Mouse (Mus musculus) heart, embryonic 16.5 days (tissue): Measurements from ENCODE around the gene Ddx24. TPM values are rescaled to one million over a fixed set of nuclear protein-coding genes. Genes with fewer than 3 reads are reported as not detected.

Experiments used
- ATAC-seq: fragments of 200-750 bp; cut with Nextera tagmentation; replicated peaks from 2 replicates; pipeline ENCODE4 v1.8.0; 2017; ENCODE audit warnings: moderate number of reproducible peaks; ENCODE audit not compliant: insufficient read depth, low FRiP score; ENCODE audit errors: extremely low read depth
- H3K27ac ChIP-seq: fragments of 300-500 bp; sonication (generic); 2 replicates; pipeline ENCODE4 v1.5.1; 2014; ENCODE audit warnings: mild to moderate bottlenecking, low read length, control low read depth, moderate library complexity
- H3K27me3 ChIP-seq: fragments of 300-500 bp; sonication (generic); 2 replicates; pipeline ENCODE4 v1.6.1; 2014; ENCODE audit warnings: low read length, mixed read lengths; ENCODE audit not compliant: control insufficient read depth, insufficient read depth
- H3K36me3 ChIP-seq: fragments of 300-500 bp; sonication (generic); 2 replicates; pipeline ENCODE4 v1.6.1; 2014; ENCODE audit not compliant: control insufficient read depth, insufficient read depth
- H3K4me1 ChIP-seq: fragments of 300-500 bp; sonication (generic); 2 replicates; pipeline ENCODE4 v1.6.1; 2014; ENCODE audit warnings: low read length, mixed read lengths; ENCODE audit not compliant: control insufficient read depth, insufficient read depth
- H3K4me2 ChIP-seq: fragments of 300-500 bp; sonication (generic); 2 replicates; pipeline ENCODE4 v1.6.1; 2014; ENCODE audit warnings: low read depth, mild to moderate bottlenecking, control low read depth, low read length
- H3K4me3 ChIP-seq: fragments of 300-500 bp; sonication (generic); 2 replicates; pipeline ENCODE4 v1.5.1; 2014; ENCODE audit warnings: mild to moderate bottlenecking, control low read depth, low read length
- H3K9ac ChIP-seq: fragments of 300-500 bp; sonication (generic); 2 replicates; pipeline ENCODE4 v1.6.1; 2014; ENCODE audit warnings: low read length, control low read depth
- H3K9me3 ChIP-seq: fragments of 300-500 bp; sonication (generic); replicated peaks from 2 replicates; pipeline ENCODE4 v1.6.1; 2016; ENCODE audit warnings: low read length; ENCODE audit not compliant: control insufficient read depth
- WGBS: fragments of 180-500 bp; shearing (Covaris S2); extraction: QIAGEN DNeasy Blood & Tissue Kit; methylation state at CpG from one replicate; pipeline ENCODE4 v1.1.7; 2014; 5-methylcytosine and 5-hydroxymethylcytosine counted together
- polyA plus RNA-seq: library from polyadenylated mRNA; unstranded; fragments of >200 nt; fragmentation: Nextera tagmentation; extraction: Ambion mirVana; gene quantifications from 2 replicates; pipeline ENCODE4 v1.2.1, GENCODE M21; 2015

Gene Ddx24
- polyA plus RNA-seq, 1 experiment from 2014 or later, result 66.9 TPM

- Histone ChIP-seq H3K9ac (no peak overlapping the region), H3K27me3 (no peaks in the 10 kb centered on the region), H3K4me3 (peak overlapping the region; percentile 47), H3K9me3 (no peaks in the 10 kb centered on the region), H3K36me3 (no peaks in the 10 kb centered on the region), H3K4me2 (peak overlapping the region; percentile 57), H3K27ac (no peak overlapping the region), H3K4me1 (no peaks in the 10 kb centered on the region)
- ATAC-seq, result no peak
Observed at GRCm38 (mm10) chr12:103434861-103435260, 9.2 kb upstream of the Ddx24 start.

DNA sequence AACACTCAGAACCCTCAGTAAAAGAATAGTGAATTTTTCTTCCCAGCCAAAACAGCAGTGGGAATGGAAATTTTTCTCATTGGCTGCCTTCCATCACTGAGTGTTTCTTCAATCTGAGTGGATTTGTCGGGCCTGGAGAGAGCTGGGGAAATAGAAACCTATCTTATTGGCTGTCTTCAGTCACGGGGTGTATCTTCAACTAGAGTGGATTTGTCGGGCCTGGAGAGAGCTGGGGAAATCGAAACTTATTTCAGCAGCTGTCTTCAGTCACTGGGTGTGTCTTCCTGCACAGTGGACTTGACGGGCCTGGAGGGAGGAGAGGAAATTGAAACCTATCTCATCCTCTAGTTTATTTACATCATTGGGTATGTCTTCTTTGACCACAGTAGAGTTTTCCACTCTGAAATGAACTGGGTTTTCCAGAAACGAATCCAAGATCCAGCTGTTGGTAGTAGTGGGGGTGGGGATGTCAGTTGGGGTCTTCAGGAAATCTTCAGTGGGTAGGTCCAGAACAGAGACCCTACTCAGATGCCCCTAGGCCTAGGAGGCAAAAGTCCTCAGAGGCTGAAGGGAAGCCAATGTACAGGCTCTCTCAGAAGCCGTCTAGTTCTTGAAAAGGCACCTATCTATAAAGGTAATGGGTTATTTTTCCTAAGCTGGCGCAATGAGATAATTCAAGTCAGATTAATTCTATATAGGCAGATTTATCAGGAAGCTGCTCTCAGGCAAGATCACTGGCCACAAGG is 8.5 kb upstream of the Ddx24 start, which contains the start of gene Ifi27:
TSS of gene Ifi27 (plus strand) at position 226 of the 746 bp plus-strand sequence.
- WGBS, result 42% methylated on average over 8 of the region's 8 CpGs
- H3K9ac ChIP-seq, result peak within 1 kb of the TSS; percentile 34; the same call in 1 of the 2 replicates
- no peaks in the 10 kb centered on the region for H3K36me3 ChIP-seq
- H3K4me3 ChIP-seq, result peak within 1 kb of the TSS; percentile 47
- H3K27me3 ChIP-seq, result no peaks in the 10 kb centered on the region
- H3K27ac ChIP-seq, result peak within 1 kb of the TSS; percentile 73
- H3K9me3 ChIP-seq, result no peaks in the 10 kb centered on the region
- H3K4me2 ChIP-seq, result peak within 1 kb of the TSS; percentile 57
- H3K4me1 ChIP-seq, result no peaks in the 10 kb centered on the region
- peak; percentile 92 for ATAC-seq

DNA sequence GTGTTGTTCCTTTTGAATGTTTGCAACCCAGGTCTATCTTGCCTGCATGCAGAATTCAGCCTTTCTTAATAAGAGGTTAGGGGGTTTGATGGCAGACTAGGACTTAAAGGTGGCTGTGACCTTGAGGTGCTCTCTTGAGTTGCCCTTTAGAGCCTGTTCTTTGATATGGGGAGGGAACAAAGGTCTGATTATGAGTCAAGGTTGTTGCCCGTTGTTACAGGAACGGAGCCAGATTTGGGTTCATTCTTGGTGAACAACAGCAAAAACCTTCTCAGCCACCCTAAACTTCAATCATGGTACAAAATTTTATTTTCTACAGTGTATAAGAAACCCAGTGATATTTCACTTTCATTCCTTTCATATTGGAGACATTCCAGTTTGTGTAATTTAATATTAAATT is 7.8 kb upstream of the Ddx24 start:
- no peak for ATAC-seq
- no peaks in the 10 kb centered on the region for H3K9me3 ChIP-seq
- H3K9ac ChIP-seq, result no peak overlapping the region
- H3K4me2 ChIP-seq, result no peak overlapping the region
- no peaks in the 10 kb centered on the region for H3K36me3 ChIP-seq
- no peak overlapping the region for H3K4me3 ChIP-seq
- no peaks in the 10 kb centered on the region for H3K4me1 ChIP-seq
- peak overlapping the region; percentile 53; the same call in 1 of the 2 replicates for H3K27ac ChIP-seq
- 65% methylated on average over 2 of the region's 2 CpGs for WGBS
- no peaks in the 10 kb centered on the region for H3K27me3 ChIP-seq

- peaks cover 8% of the 10 kb centered on the region for H3K36me3 ChIP-seq
- 86% methylated on average over 7 of the region's 7 CpGs for WGBS
- H3K4me1 ChIP-seq, result peaks cover 29% of the 10 kb centered on the region
- H3K4me2 ChIP-seq, result no peak overlapping the region
- H3K27ac ChIP-seq, result no peak overlapping the region
- no peak for ATAC-seq
- H3K27me3 ChIP-seq, result no peaks in the 10 kb centered on the region
- H3K4me3 ChIP-seq, result no peak overlapping the region
- no peak overlapping the region for H3K9ac ChIP-seq
- no peaks in the 10 kb centered on the region for H3K9me3 ChIP-seq
Observed at GRCm38 (mm10) chr12:103426710-103427109, 1.1 kb upstream of the Ddx24 start.

GRCm38 (mm10) chr12:103425016-103425728 is 458 bp downstream of the Ddx24 start:
- WGBS, result 8% methylated on average over 33 of the region's 33 CpGs
- H3K27ac ChIP-seq, result no peak overlapping the region
- ATAC-seq, result no peak

GRCm38 (mm10) chr12:103408144-103408543 is 17.5 kb downstream of the Ddx24 start:
- Histone ChIP-seq H3K9me3 (no peaks in the 10 kb centered on the region), H3K9ac (no peak overlapping the region), H3K4me3 (no peak overlapping the region), H3K27me3 (no peaks in the 10 kb centered on the region), H3K4me2 (no peak overlapping the region), H3K27ac (no peak overlapping the region), H3K36me3 (peaks cover 74% of the 10 kb centered on the region), H3K4me1 (no peaks in the 10 kb centered on the region)
- 88% methylated on average over 10 of the region's 10 CpGs for whole genome bisulfite sequencing
- ATAC-seq, result no peak

More at GRCm38 (mm10) chr12:103425016-103425728, 458 bp downstream of the Ddx24 start:
- Histone ChIP-seq H3K27me3 (no peaks in the 10 kb centered on the region), H3K9me3 (no peaks in the 10 kb centered on the region), H3K4me2 (peak overlapping the region; percentile 92), H3K9ac (peak overlapping the region; percentile 85), H3K4me1 (peaks cover 35% of the 10 kb centered on the region), H3K4me3 (peak overlapping the region; percentile 77), H3K36me3 (peaks cover 8% of the 10 kb centered on the region)

DNA sequence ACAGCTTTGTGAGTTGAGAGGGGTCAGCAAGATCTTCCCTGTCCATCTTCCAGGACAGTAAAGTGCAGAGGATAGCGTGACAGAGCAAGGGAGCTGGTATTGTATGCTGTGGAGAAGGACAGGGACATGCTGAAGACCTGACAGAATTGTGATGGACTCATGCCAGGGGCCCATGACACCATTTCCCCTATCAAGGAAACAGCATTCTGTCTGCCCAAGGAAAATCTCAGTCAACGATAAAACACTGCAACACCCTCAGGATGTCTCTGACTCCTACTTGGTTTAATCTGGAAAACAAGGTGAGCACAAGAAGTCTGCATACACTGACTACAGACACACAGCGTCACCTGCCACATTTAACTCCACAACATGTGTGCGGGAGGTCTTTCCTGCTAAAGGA is 17.9 kb downstream of the Ddx24 start, which contains the start of gene 9330161L09Rik:
TSS of gene 9330161L09Rik (minus strand) at position 101 of the 400 bp plus-strand sequence.
- Histone ChIP-seq H3K9ac (no peak within 1 kb of the TSS), H3K4me3 (no peak within 1 kb of the TSS), H3K4me1 (no peaks in the 10 kb centered on the region), H3K9me3 (no peaks in the 10 kb centered on the region), H3K27me3 (no peaks in the 10 kb centered on the region), H3K27ac (no peak within 1 kb of the TSS), H3K4me2 (no peak within 1 kb of the TSS), H3K36me3 (peaks cover 70% of the 10 kb centered on the region)
- ATAC-seq, result no peak
- 86% methylated on average over 4 of the region's 4 CpGs for WGBS

- no peak overlapping the region for H3K4me2 ChIP-seq
- peaks cover 47% of the 10 kb centered on the region for H3K36me3 ChIP-seq
- WGBS, result 82% methylated on average over 18 of the region's 18 CpGs
- no peaks in the 10 kb centered on the region for H3K4me1 ChIP-seq
- H3K4me3 ChIP-seq, result no peak overlapping the region
- no peak for ATAC-seq
- H3K9me3 ChIP-seq, result no peaks in the 10 kb centered on the region
- H3K9ac ChIP-seq, result no peak overlapping the region
- H3K27ac ChIP-seq, result no peak overlapping the region
- no peaks in the 10 kb centered on the region for H3K27me3 ChIP-seq
Observed at GRCm38 (mm10) chr12:103404131-103404530, 21.5 kb downstream of the Ddx24 start.

DNA sequence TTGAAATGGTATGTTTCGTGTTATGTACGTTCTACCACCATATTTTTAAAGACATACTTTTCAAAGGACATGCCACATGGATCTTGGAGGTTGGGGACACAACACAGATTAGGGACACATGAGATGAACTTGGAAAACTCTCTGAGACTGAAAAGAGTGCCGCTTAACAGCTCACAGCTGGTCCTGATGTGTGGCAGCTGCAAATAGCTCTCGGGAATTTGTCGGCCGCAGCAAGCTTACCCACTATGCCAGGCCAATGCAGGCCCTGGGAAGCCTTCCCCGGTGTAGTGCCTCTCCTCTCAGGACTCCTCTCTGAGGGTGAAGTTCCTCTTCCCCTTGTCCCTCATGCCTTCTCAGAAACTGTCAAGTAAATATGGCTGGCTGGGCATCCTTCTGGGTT is 28.9 kb downstream of the Ddx24 start:
- no peak overlapping the region for H3K27ac ChIP-seq

More for the DNA sequence above, 28.9 kb downstream of the Ddx24 start:
- Histone ChIP-seq H3K9ac (no peak overlapping the region), H3K4me2 (no peak overlapping the region), H3K27me3 (no peaks in the 10 kb centered on the region), H3K4me1 (peaks cover 21% of the 10 kb centered on the region), H3K9me3 (no peaks in the 10 kb centered on the region), H3K4me3 (no peak overlapping the region), H3K36me3 (0 out of 2 replicates have a peak, but pooled peaks cover 3% of the 10 kb centered on the region)
- no peak for ATAC-seq
- 56% methylated on average over 7 of the region's 7 CpGs for WGBS
